Comparison of ENCODE assay signal across 10 mouse cellular contexts in the genomic region with DNA sequence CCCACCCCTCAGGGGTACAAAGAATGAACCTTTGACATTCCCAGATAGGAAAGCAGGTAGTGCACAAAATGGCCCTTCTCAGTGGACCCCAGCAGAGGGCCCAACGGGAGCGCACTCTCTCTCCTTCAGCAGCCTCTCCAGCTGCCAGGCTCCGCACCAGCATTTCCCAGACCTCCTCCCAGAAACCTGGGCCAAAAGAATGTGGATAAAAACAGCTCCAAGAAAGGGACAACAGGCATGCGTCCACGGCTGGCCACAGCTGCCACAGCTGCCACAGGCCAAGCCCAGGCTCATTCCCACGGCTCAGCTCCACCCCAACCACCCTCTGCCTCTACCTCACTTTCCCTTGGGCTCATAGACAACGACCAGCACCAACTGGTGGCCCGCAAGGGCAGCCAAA. TPM values are rescaled to one million over a fixed set of nuclear protein-coding genes. Genes with fewer than 3 reads are reported as not detected.
DNase-seq lines count a peak whose midpoint lies in the region; ATAC-seq lines count a peak whose summit lies in the region.
"Had no signal": no experiment of that assay in that cellular context is flagged by ENCODE, and none has a peak within 500 bp of the region (broad histone marks: within the 10 kb centered on the region; RNA-seq: fewer than 3 reads in every experiment).

No protein-coding gene starts in this region.

- peaks cover 4% of the 10 kb centered on the region for H3K36me3 ChIP-seq in hindbrain, embryonic 13.5 days
- no peaks in the 10 kb centered on the region for H3K36me3 ChIP-seq in hindbrain, embryonic 16.5 days (ENCODE audit: control insufficient read depth, insufficient read depth, low read length)
- peaks cover 7% of the 10 kb centered on the region; the same call in 1 of the 2 replicates for H3K36me3 ChIP-seq in embryonic facial prominence, embryonic 14.5 days (ENCODE audit: control insufficient read depth, insufficient read depth, low read length)

- no peak for ATAC-seq in hindbrain, embryonic 13.5 days (ENCODE audit: low FRiP score)
- ATAC-seq in hindbrain, embryonic 16.5 days = no peak
- peak; percentile 79 for ATAC-seq in embryonic facial prominence, embryonic 14.5 days (ENCODE audit: low read depth)
- ATAC-seq in activated CD4-positive, CD25-positive, alpha-beta regulatory T cell, adult 4 months = no peak
- ATAC-seq: liver, embryonic 12.5 days had no signal

- intact Hi-C loops in heart, postnatal 10 days (cut with DNase I) = no loop called here

- H3K4me2 ChIP-seq in hindbrain, embryonic 13.5 days = no peak overlapping the region
- no peak overlapping the region for H3K4me2 ChIP-seq in hindbrain, embryonic 16.5 days (ENCODE audit: low read length)
- no peak overlapping the region for H3K4me2 ChIP-seq in embryonic facial prominence, embryonic 14.5 days (ENCODE audit: low read depth, low read length)
- H3K4me2 ChIP-seq: liver, embryonic 12.5 days had no signal

- peak; percentile 53 for DNase-seq in embryonic facial prominence, embryonic 14.5 days (ENCODE audit: low spot score)
- peak; percentile 71 to 77 for DNase-seq in heart, postnatal 10 days
- peak; percentile 75 for DNase-seq in lung, postnatal 10 days
- no peak for DNase-seq in frontal cortex, postnatal 14 days (ENCODE audit: low spot score in 2 of 2)
- DNase-seq in B cell, adult 2 months = no peak
- DNase-seq: cerebellum, postnatal 14 days had no signal

- peaks cover 8% of the 10 kb centered on the region for H3K4me1 ChIP-seq in hindbrain, embryonic 13.5 days (replicated peaks)
- H3K4me1 ChIP-seq in hindbrain, embryonic 16.5 days (ENCODE audit: control insufficient read depth, insufficient read depth, low read depth, low read length) = no peaks in the 10 kb centered on the region
- H3K4me1 ChIP-seq in embryonic facial prominence, embryonic 14.5 days (ENCODE audit: control insufficient read depth, insufficient read depth, low read length) = no peaks in the 10 kb centered on the region
- H3K4me1 ChIP-seq: liver, embryonic 12.5 days had no signal

- 0 out of 2 replicates have a peak overlapping the region, but pooled peaks have one; percentile 12 for H3K27ac ChIP-seq in hindbrain, embryonic 13.5 days
- no peak overlapping the region for H3K27ac ChIP-seq in hindbrain, embryonic 16.5 days (ENCODE audit: low read depth, low read length)
- 0 out of 2 replicates have a peak overlapping the region, but pooled peaks have one; percentile 15 for H3K27ac ChIP-seq in embryonic facial prominence, embryonic 14.5 days (replicated peaks; ENCODE audit: low read depth, low read length)
- H3K27ac ChIP-seq: liver, embryonic 12.5 days had no signal

- no peak overlapping the region for H3K9ac ChIP-seq in hindbrain, embryonic 13.5 days
- H3K9ac ChIP-seq in hindbrain, embryonic 16.5 days (ENCODE audit: low read depth, low read length) = no peak overlapping the region
- H3K9ac ChIP-seq in embryonic facial prominence, embryonic 14.5 days (ENCODE audit: low read depth, low read length) = no peak overlapping the region
- H3K9ac ChIP-seq: liver, embryonic 12.5 days had no signal

- no peak overlapping the region for H3K4me3 ChIP-seq in hindbrain, embryonic 13.5 days
- H3K4me3 ChIP-seq in hindbrain, embryonic 16.5 days (ENCODE audit: low read length) = no peak overlapping the region
- no peak overlapping the region for H3K4me3 ChIP-seq in embryonic facial prominence, embryonic 14.5 days (ENCODE audit: low read depth, low read length)
- H3K4me3 ChIP-seq: liver, embryonic 12.5 days had no signal

- no peaks in the 10 kb centered on the region for H3K9me3 ChIP-seq in hindbrain, embryonic 13.5 days
- no peaks in the 10 kb centered on the region; the same call in 1 of the 2 replicates for H3K9me3 ChIP-seq in hindbrain, embryonic 16.5 days (ENCODE audit: control insufficient read depth, low read length)
- no peaks in the 10 kb centered on the region for H3K9me3 ChIP-seq in embryonic facial prominence, embryonic 14.5 days (ENCODE audit: control insufficient read depth, low read length)
- H3K9me3 ChIP-seq: liver, embryonic 12.5 days had no signal

- no peaks in the 10 kb centered on the region for H3K27me3 ChIP-seq in hindbrain, embryonic 13.5 days
- H3K27me3 ChIP-seq in hindbrain, embryonic 16.5 days (replicated peaks; ENCODE audit: control insufficient read depth, insufficient read depth, low read length) = no peaks in the 10 kb centered on the region
- H3K27me3 ChIP-seq in embryonic facial prominence, embryonic 14.5 days (replicated peaks; ENCODE audit: control insufficient read depth, insufficient read depth, low read length) = no peaks in the 10 kb centered on the region
- H3K27me3 ChIP-seq: liver, embryonic 12.5 days had no signal

- 64% methylated on average over 8 of the region's 8 CpGs for WGBS in hindbrain, embryonic 13.5 days
- 59% methylated on average over 8 of the region's 8 CpGs for WGBS in hindbrain, embryonic 16.5 days
- 46% methylated on average over 8 of the region's 8 CpGs for WGBS in embryonic facial prominence, embryonic 14.5 days

RNA-seq across cellular contexts. Expression of a gene that starts 25.7 kb away (rescaled TPM):
- polyA plus RNA-seq in hindbrain, embryonic 13.5 days (2015; fragmentation: Nextera tagmentation; extraction: Ambion mirVana) = 29.4 and 30.8 TPM in 2 replicates
- polyA plus RNA-seq in hindbrain, embryonic 16.5 days (2015; fragmentation: Nextera tagmentation; extraction: Ambion mirVana) = 26.9 and 30.6 TPM in 2 replicates
- polyA plus RNA-seq in embryonic facial prominence, embryonic 14.5 days (2014; fragmentation: Nextera tagmentation; extraction: Ambion mirVana) = 20.7 and 21.1 TPM in 2 replicates
- 10 to 100 TPM; 43.3 to 44.7 TPM for total RNA-seq in heart, postnatal 10 days (2021)
- polyA plus RNA-seq in activated CD4-positive, CD25-positive, alpha-beta regulatory T cell, adult 4 months (2017; shearing (Covaris generic)) = not detected

Comparison
In these comparisons a context has a peak if more than half of its experiments do, and no peak if none do; other contexts are left out.
1. DNase-seq: peak in embryonic facial prominence, embryonic 14.5 days (single experiment), heart, postnatal 10 days (2 of 2) and lung, postnatal 10 days (single experiment); none in frontal cortex, postnatal 14 days (0 of 2) and B cell, adult 2 months (0 of 2).
2. RNA of a gene that starts 25.7 kb away (polyA plus RNA-seq): 29.4 to 30.8 TPM in hindbrain, embryonic 13.5 days, 26.9 to 30.6 TPM in hindbrain, embryonic 16.5 days and 20.7 to 21.1 TPM in embryonic facial prominence, embryonic 14.5 days; not detected in activated CD4-positive, CD25-positive, alpha-beta regulatory T cell, adult 4 months; every median in the first group is over 10 times any median in the second.